Mouse (Mus musculus): ENCODE data around the gene Rsu1. TPM values are rescaled to one million over a fixed set of nuclear protein-coding genes. Genes with fewer than 3 reads are reported as not detected.

The Rsu1 gene
- polyA plus RNA-seq, 1 experiment from 2014 or later = 144 TPM

DNA sequence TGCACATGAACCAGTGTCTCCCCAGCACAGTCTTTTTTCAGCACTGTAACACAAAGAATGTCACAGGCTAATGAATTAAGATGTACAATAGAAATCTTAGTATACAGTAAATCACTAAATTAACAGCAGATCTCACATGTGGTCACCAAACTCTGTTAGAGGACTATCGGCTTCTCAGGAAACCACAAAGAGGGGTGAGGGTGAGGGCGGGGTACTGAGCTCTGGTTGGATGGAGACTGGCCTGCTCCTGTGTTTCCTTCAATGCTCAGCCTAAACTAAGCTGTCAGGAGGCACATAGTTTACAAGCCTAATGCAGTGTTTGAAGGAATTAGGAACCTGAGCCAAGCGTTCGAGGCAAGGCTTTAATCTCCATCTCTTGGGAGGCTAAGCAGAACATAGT lies 8.1 kb downstream of the Rsu1 start:
- Histone ChIP-seq H3K36me3 (peaks cover 5% of the 10 kb centered on the region; the same call in 1 of the 2 replicates), H3K27ac (no peak overlapping the region), H3K9ac (no peak overlapping the region), H3K4me3 (no peak overlapping the region), H3K4me1 (replicated peaks) (peaks cover 6% of the 10 kb centered on the region; the same call in 1 of the 2 replicates), H3K9me3 (replicated peaks) (no peaks in the 10 kb centered on the region), H3K27me3 (no peaks in the 10 kb centered on the region), H3K4me2 (no peak overlapping the region)
- ATAC-seq (replicated peaks; ENCODE audit: insufficient number of reproducible peaks, insufficient read depth, low FRiP score, low read depth) = no peak
- 76% methylated on average over 4 of the region's 4 CpGs for WGBS

DNA sequence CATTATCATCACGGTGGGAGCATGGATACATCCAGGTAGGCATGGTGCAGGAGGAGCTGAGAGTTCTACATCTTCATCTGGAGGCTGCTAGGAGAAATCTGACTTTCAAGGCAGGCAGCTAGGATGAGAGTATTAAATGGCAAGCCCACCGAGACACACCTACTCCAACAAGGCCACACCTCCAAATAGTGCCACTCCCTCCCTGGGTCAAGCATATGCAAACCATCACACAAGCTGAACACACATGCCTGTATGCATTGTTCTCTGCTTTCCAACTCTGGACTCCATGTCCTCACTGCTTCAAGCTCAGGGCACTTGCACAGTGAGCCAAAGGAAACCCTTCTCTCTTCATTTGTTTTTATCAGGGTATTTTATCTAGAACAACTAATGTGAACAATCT lies 12.6 kb downstream of the Rsu1 start:
- Histone ChIP-seq H3K4me1 (replicated peaks) (no peaks in the 10 kb centered on the region), H3K27ac (no peak overlapping the region), H3K27me3 (no peaks in the 10 kb centered on the region), H3K4me2 (no peak overlapping the region), H3K36me3 (peaks cover 25% of the 10 kb centered on the region), H3K4me3 (no peak overlapping the region), H3K9ac (no peak overlapping the region), H3K9me3 (replicated peaks) (peaks cover 5% of the 10 kb centered on the region; the same call in 1 of the 2 replicates)
- WGBS = 79% methylated on average over 2 of the region's 2 CpGs
- ATAC-seq (replicated peaks; ENCODE audit: insufficient number of reproducible peaks, insufficient read depth, low FRiP score, low read depth) = no peak

- Histone ChIP-seq H3K9ac (no peak overlapping the region), H3K27me3 (no peaks in the 10 kb centered on the region), H3K27ac (no peak overlapping the region), H3K4me1 (replicated peaks) (peaks cover 7% of the 10 kb centered on the region), H3K9me3 (replicated peaks) (no peaks in the 10 kb centered on the region), H3K36me3 (peaks cover 5% of the 10 kb centered on the region), H3K4me3 (no peak overlapping the region), H3K4me2 (no peak overlapping the region)
- 59% methylated on average over 9 of the region's 9 CpGs for WGBS
- ATAC-seq (replicated peaks; ENCODE audit: insufficient number of reproducible peaks, insufficient read depth, low FRiP score, low read depth) = no peak
Measured at GRCm38 (mm10) chr2:13240711-13241110, 30.5 kb downstream of the Rsu1 start.

DNA sequence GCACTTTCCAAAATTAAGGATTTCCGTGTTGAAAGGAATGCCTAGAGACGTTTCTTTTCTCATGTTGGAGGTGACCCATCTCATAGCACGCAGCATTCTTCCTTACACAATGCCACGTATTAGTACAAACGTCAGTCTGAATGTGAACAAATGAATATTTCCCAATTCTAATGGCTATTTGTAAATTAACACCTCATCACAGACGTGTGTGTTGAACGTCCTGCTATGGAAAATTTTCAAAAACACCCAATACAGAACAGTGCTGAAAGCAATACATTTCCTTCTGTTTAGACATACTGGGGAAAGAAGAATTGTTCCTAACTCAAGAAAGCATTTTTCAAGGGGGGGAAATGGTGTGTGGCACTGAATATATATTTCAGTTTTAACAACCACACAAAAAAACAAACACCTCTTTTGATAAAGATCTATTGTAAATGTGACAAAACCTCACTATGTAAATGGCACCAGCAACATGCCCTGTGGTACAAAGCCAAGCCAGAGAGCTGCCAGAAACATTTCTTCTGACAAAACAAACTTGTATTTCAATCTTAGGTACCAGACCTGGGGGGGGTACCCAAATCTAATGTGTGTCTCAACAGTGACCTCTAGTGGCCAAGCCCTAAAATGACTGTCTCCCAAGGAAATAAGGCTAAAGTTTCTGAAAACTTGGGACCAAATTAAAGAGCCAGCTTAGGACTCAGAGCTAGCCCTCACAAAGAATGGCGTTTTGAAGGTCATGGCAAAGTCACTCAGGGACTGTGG lies 33.9 kb downstream of the Rsu1 start:
- 70% methylated on average over 8 of the region's 8 CpGs for whole genome bisulfite sequencing
- H3K4me3 ChIP-seq = no peak overlapping the region
- no peaks in the 10 kb centered on the region for H3K27me3 ChIP-seq
- ATAC-seq (replicated peaks; ENCODE audit: insufficient number of reproducible peaks, insufficient read depth, low FRiP score, low read depth) = no peak
- H3K4me1 ChIP-seq (replicated peaks) = peaks cover 24% of the 10 kb centered on the region
- H3K27ac ChIP-seq = no peak overlapping the region
- no peaks in the 10 kb centered on the region for H3K9me3 ChIP-seq (replicated peaks)
- H3K9ac ChIP-seq = no peak overlapping the region
- H3K36me3 ChIP-seq = peaks cover 5% of the 10 kb centered on the region
- H3K4me2 ChIP-seq = no peak overlapping the region

GRCm38 (mm10) chr2:13235696-13236095 lies 35.5 kb downstream of the Rsu1 start:
- Histone ChIP-seq H3K9ac (no peak overlapping the region), H3K27ac (peak overlapping the region; percentile 58), H3K4me2 (no peak overlapping the region), H3K4me3 (no peak overlapping the region), H3K4me1 (replicated peaks) (peaks cover 24% of the 10 kb centered on the region), H3K9me3 (replicated peaks) (no peaks in the 10 kb centered on the region), H3K27me3 (no peaks in the 10 kb centered on the region), H3K36me3 (peaks cover 5% of the 10 kb centered on the region)
- WGBS = 22% methylated on average over 5 of the region's 5 CpGs
- peak; percentile 75 for ATAC-seq (replicated peaks; ENCODE audit: insufficient number of reproducible peaks, insufficient read depth, low FRiP score, low read depth)

GRCm38 (mm10) chr2:13234796-13235195 lies 36.4 kb downstream of the Rsu1 start:
- 91% methylated on average over 10 of the region's 10 CpGs for WGBS
- Histone ChIP-seq H3K27me3 (no peaks in the 10 kb centered on the region), H3K27ac (no peak overlapping the region), H3K4me1 (replicated peaks) (peaks cover 24% of the 10 kb centered on the region), H3K4me2 (no peak overlapping the region), H3K4me3 (no peak overlapping the region), H3K9ac (no peak overlapping the region), H3K36me3 (peaks cover 5% of the 10 kb centered on the region), H3K9me3 (replicated peaks) (no peaks in the 10 kb centered on the region)
- ATAC-seq (replicated peaks; ENCODE audit: insufficient number of reproducible peaks, insufficient read depth, low FRiP score, low read depth) = no peak

GRCm38 (mm10) chr2:13233902-13234301 lies 37.3 kb downstream of the Rsu1 start:
- Histone ChIP-seq H3K36me3 (no peaks in the 10 kb centered on the region; the same call in 1 of the 2 replicates), H3K4me1 (replicated peaks) (peaks cover 24% of the 10 kb centered on the region), H3K9me3 (replicated peaks) (no peaks in the 10 kb centered on the region), H3K27ac (no peak overlapping the region), H3K4me3 (no peak overlapping the region), H3K4me2 (no peak overlapping the region), H3K9ac (no peak overlapping the region), H3K27me3 (no peaks in the 10 kb centered on the region)
- ATAC-seq (replicated peaks; ENCODE audit: insufficient number of reproducible peaks, insufficient read depth, low FRiP score, low read depth) = no peak
- 47% methylated on average over 7 of the region's 7 CpGs for WGBS

DNA sequence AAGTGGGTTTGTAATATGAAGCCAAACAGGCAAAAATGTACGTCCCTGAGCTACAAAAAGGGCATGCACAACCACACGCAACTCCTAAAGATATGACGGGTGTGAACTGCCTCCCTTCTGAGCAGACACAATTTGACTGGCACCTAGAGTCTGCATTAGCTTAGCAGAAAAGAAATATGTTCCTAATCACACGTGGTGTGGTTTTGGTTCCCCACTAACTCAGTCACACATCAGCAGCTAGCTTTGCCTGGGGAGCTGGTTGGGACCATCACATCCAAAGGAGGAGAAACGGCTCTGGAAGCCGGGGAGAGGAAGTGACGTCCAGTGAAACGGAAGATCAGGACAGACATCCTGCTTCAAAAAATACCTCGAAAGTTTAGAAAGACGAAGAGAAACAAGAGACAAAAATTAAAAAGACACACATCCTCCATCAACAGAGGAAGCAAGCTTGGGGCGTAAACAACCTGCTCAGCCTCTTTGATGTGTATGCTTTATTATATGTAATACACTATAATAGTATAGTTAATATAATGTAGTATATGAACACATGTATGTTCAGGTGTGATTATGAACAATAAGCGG lies 37.9 kb downstream of the Rsu1 start:
- no peak for ATAC-seq (replicated peaks; ENCODE audit: insufficient number of reproducible peaks, insufficient read depth, low FRiP score, low read depth)
- no peaks in the 10 kb centered on the region for H3K36me3 ChIP-seq
- H3K4me2 ChIP-seq = no peak overlapping the region
- H3K9me3 ChIP-seq (replicated peaks) = no peaks in the 10 kb centered on the region
- no peak overlapping the region for H3K4me3 ChIP-seq
- no peaks in the 10 kb centered on the region for H3K27me3 ChIP-seq
- H3K27ac ChIP-seq = no peak overlapping the region
- H3K4me1 ChIP-seq (replicated peaks) = peaks cover 24% of the 10 kb centered on the region
- no peak overlapping the region for H3K9ac ChIP-seq
- 70% methylated on average over 12 of the region's 12 CpGs for WGBS

DNA sequence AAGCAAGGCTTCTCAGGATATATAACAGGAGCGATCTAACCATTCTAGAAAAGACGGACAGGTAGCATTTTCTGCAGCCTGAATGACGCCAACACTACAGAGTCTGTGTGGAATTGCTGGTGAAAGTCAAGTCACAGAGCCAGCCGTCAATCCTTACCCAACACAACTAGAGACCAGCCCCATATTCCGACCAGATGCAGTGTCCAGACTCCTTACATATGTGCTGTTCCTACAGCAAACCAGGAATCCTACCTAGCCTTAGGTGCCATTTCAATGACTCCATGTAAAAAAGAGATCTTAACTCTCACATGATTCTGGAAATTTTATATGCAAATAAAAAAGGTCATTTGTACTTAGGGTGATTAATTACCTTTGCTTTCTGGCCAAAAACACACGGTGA lies 38.9 kb downstream of the Rsu1 start:
- no peaks in the 10 kb centered on the region for H3K27me3 ChIP-seq
- no peak for ATAC-seq (replicated peaks; ENCODE audit: insufficient number of reproducible peaks, insufficient read depth, low FRiP score, low read depth)
- no peak overlapping the region for H3K27ac ChIP-seq
- 91% methylated on average over 6 of the region's 6 CpGs for WGBS
- H3K4me1 ChIP-seq (replicated peaks) = peaks cover 24% of the 10 kb centered on the region
- H3K9me3 ChIP-seq (replicated peaks) = no peaks in the 10 kb centered on the region
- no peaks in the 10 kb centered on the region for H3K36me3 ChIP-seq
- no peak overlapping the region for H3K9ac ChIP-seq
- H3K4me3 ChIP-seq = no peak overlapping the region
- no peak overlapping the region for H3K4me2 ChIP-seq

- 87% methylated on average over 3 of the region's 3 CpGs for WGBS
- Histone ChIP-seq H3K36me3 (no peaks in the 10 kb centered on the region), H3K9me3 (replicated peaks) (no peaks in the 10 kb centered on the region), H3K9ac (no peak overlapping the region), H3K27ac (no peak overlapping the region), H3K4me3 (no peak overlapping the region), H3K4me1 (replicated peaks) (peaks cover 12% of the 10 kb centered on the region), H3K4me2 (no peak overlapping the region), H3K27me3 (no peaks in the 10 kb centered on the region)
- no peak for ATAC-seq (replicated peaks; ENCODE audit: insufficient number of reproducible peaks, insufficient read depth, low FRiP score, low read depth)
Measured at GRCm38 (mm10) chr2:13229686-13230085, 41.5 kb downstream of the Rsu1 start.

- 36% methylated on average over 4 of the region's 4 CpGs for WGBS
- Histone ChIP-seq H3K4me1 (replicated peaks) (no peaks in the 10 kb centered on the region; the same call in 1 of the 2 replicates), H3K27me3 (no peaks in the 10 kb centered on the region), H3K27ac (no peak overlapping the region; the same call in 1 of the 2 replicates), H3K9me3 (replicated peaks) (no peaks in the 10 kb centered on the region), H3K9ac (no peak overlapping the region), H3K36me3 (no peaks in the 10 kb centered on the region; the same call in 1 of the 2 replicates), H3K4me3 (no peak overlapping the region), H3K4me2 (no peak overlapping the region)
- peak; percentile 39; the same call in 1 of the 2 replicates for ATAC-seq (replicated peaks; ENCODE audit: insufficient number of reproducible peaks, insufficient read depth, low FRiP score, low read depth)
Measured at GRCm38 (mm10) chr2:13226031-13226430, 45.2 kb downstream of the Rsu1 start.

GRCm38 (mm10) chr2:13224546-13224945 lies 46.7 kb downstream of the Rsu1 start:
- Histone ChIP-seq H3K4me3 (no peak overlapping the region), H3K9ac (no peak overlapping the region), H3K36me3 (no peaks in the 10 kb centered on the region; the same call in 1 of the 2 replicates), H3K27me3 (no peaks in the 10 kb centered on the region), H3K4me2 (no peak overlapping the region), H3K9me3 (replicated peaks) (no peaks in the 10 kb centered on the region), H3K27ac (no peak overlapping the region), H3K4me1 (replicated peaks) (no peaks in the 10 kb centered on the region; the same call in 1 of the 2 replicates)
- 53% methylated on average over 3 of the region's 3 CpGs for WGBS
- ATAC-seq (replicated peaks; ENCODE audit: insufficient number of reproducible peaks, insufficient read depth, low FRiP score, low read depth) = no peak

Measured in heart, embryonic 15.5 days (tissue).